Comparison of ENCODE assay signal across 17 mouse cellular contexts in the genomic region with DNA sequence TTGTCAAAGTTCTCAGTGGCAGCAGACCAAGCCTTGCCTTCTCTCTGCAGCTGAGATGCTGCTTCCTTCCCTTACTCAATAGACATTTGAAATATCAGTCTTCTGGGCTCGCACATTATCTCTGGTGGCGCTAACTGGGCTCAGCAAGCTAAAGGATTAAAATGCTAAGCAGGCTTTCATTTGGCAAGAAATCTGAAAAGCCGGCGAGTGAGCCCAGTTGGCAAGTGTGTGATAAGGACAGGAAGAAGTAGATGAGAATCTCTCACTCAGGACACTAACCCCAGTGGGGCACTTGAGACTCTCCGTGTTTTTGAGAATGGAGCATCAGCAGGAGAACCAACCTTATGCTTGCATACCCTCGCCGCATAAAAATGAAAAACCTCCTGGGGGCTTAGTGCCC. TPM values are rescaled to one million over a fixed set of nuclear protein-coding genes. Genes with fewer than 3 reads are reported as not detected.
DNase-seq lines count a peak whose midpoint lies in the region; ATAC-seq and TF ChIP-seq lines count a peak whose summit lies in the region.
"Had no signal": no experiment of that assay in that cellular context is flagged by ENCODE, and none has a peak within 500 bp of the region (broad histone marks: within the 10 kb centered on the region; RNA-seq: fewer than 3 reads in every experiment).

No protein-coding gene starts in this region.

- no peak overlapping the region for H3K9ac ChIP-seq in hindbrain, embryonic 15.5 days
- H3K9ac ChIP-seq in hindbrain, embryonic 14.5 days: no peak overlapping the region
- H3K9ac ChIP-seq in midbrain, embryonic 14.5 days (replicated peaks; ENCODE audit: low read length): no peak overlapping the region
- no peak overlapping the region for H3K9ac ChIP-seq in midbrain, embryonic 16.5 days (ENCODE audit: low read depth, low read length)
- H3K9ac ChIP-seq: embryonic facial prominence, embryonic 12.5 days; forebrain, embryonic 12.5 days; heart, embryonic 12.5 days had no signal

- no peak for TF ChIP-seq CTCF in brain, embryonic 14.5 days (IDR thresholded peaks at IDR 0.05; ENCODE audit: borderline replicate concordance, extremely low read depth, insufficient read depth, insufficient read length)

- no peak overlapping the region for H3K4me2 ChIP-seq in hindbrain, embryonic 15.5 days
- no peak overlapping the region for H3K4me2 ChIP-seq in hindbrain, embryonic 14.5 days (replicated peaks)
- H3K4me2 ChIP-seq in midbrain, embryonic 14.5 days (ENCODE audit: low read length): no peak overlapping the region
- H3K4me2 ChIP-seq in midbrain, embryonic 16.5 days (ENCODE audit: low read length): no peak overlapping the region
- H3K4me2 ChIP-seq: embryonic facial prominence, embryonic 12.5 days; forebrain, embryonic 12.5 days; heart, embryonic 12.5 days had no signal

- no peak overlapping the region for H3K4me3 ChIP-seq in hindbrain, embryonic 15.5 days
- no peak overlapping the region for H3K4me3 ChIP-seq in hindbrain, embryonic 14.5 days (replicated peaks; ENCODE audit: low read length)
- H3K4me3 ChIP-seq in midbrain, embryonic 14.5 days (replicated peaks; ENCODE audit: low read depth, low read length): no peak overlapping the region
- H3K4me3 ChIP-seq in midbrain, embryonic 16.5 days (ENCODE audit: low read depth, low read length): no peak overlapping the region
- H3K4me3 ChIP-seq: embryonic facial prominence, embryonic 12.5 days; forebrain, embryonic 12.5 days; heart, embryonic 12.5 days; hindbrain, embryonic 10.5 days had no signal

- 56% methylated on average over 7 of the region's 7 CpGs for WGBS in hindbrain, embryonic 15.5 days
- WGBS in hindbrain, embryonic 14.5 days: 62% methylated on average over 7 of the region's 7 CpGs
- 50% methylated on average over 7 of the region's 7 CpGs for WGBS in midbrain, embryonic 14.5 days
- WGBS in midbrain, embryonic 16.5 days: 48% methylated on average over 7 of the region's 7 CpGs

- H3K27me3 ChIP-seq in hindbrain, embryonic 15.5 days: no peaks in the 10 kb centered on the region
- no peaks in the 10 kb centered on the region for H3K27me3 ChIP-seq in hindbrain, embryonic 14.5 days (ENCODE audit: control insufficient read depth, insufficient read depth, low read length)
- no peaks in the 10 kb centered on the region for H3K27me3 ChIP-seq in midbrain, embryonic 14.5 days (ENCODE audit: control insufficient read depth, insufficient read depth, low read length)
- H3K27me3 ChIP-seq in midbrain, embryonic 16.5 days (ENCODE audit: control insufficient read depth, insufficient read depth, low read depth, low read length): no peaks in the 10 kb centered on the region
- H3K27me3 ChIP-seq: embryonic facial prominence, embryonic 12.5 days; heart, embryonic 12.5 days had no signal

- no peaks in the 10 kb centered on the region for H3K9me3 ChIP-seq in hindbrain, embryonic 15.5 days
- H3K9me3 ChIP-seq in hindbrain, embryonic 14.5 days (ENCODE audit: control insufficient read depth, low read length): no peaks in the 10 kb centered on the region
- H3K9me3 ChIP-seq in midbrain, embryonic 14.5 days (ENCODE audit: control insufficient read depth, low read length): no peaks in the 10 kb centered on the region
- H3K9me3 ChIP-seq in midbrain, embryonic 16.5 days (replicated peaks; ENCODE audit: control insufficient read depth, low read length, poor library complexity, severe bottlenecking): no peaks in the 10 kb centered on the region
- H3K9me3 ChIP-seq: embryonic facial prominence, embryonic 12.5 days; forebrain, embryonic 12.5 days; hindbrain, embryonic 10.5 days had no signal

- no peak for DNase-seq in hindbrain, embryonic 14.5 days (ENCODE audit: low spot score)
- DNase-seq in midbrain, embryonic 14.5 days: peak; percentile 39
- peak; percentile 42 for DNase-seq in brain, embryonic 14.5 days (ENCODE audit: low read depth)
- DNase-seq in testis, postnatal 14 days (ENCODE audit: low spot score): no peak
- DNase-seq: adrenal gland, postnatal 10 days; cerebellum, adult 18-20 months; cerebellum, postnatal 25 days; gastrocnemius, postnatal 25 days had no signal

- no peaks in the 10 kb centered on the region for H3K36me3 ChIP-seq in hindbrain, embryonic 15.5 days
- H3K36me3 ChIP-seq in hindbrain, embryonic 14.5 days (replicated peaks; ENCODE audit: control insufficient read depth, insufficient read depth): no peaks in the 10 kb centered on the region
- H3K36me3 ChIP-seq in midbrain, embryonic 14.5 days (ENCODE audit: control insufficient read depth, insufficient read depth, low read length): no peaks in the 10 kb centered on the region
- H3K36me3 ChIP-seq in midbrain, embryonic 16.5 days (ENCODE audit: control insufficient read depth, insufficient read depth, low read length): no peaks in the 10 kb centered on the region
- H3K36me3 ChIP-seq: embryonic facial prominence, embryonic 12.5 days; forebrain, embryonic 12.5 days; heart, embryonic 12.5 days; hindbrain, embryonic 10.5 days had no signal

- ATAC-seq in hindbrain, embryonic 15.5 days (ENCODE audit: low FRiP score, low read depth): 0 out of 2 replicates have a peak, but pooled peaks have one; percentile 30
- no peak for ATAC-seq in hindbrain, embryonic 14.5 days (ENCODE audit: low FRiP score)
- no peak for ATAC-seq in midbrain, embryonic 14.5 days (ENCODE audit: low FRiP score, low TSS enrichment)
- no peak for ATAC-seq in midbrain, embryonic 16.5 days
- ATAC-seq: forebrain, embryonic 16.5 days; hindbrain, embryonic 16.5 days; inflammation-experienced regulatory T-cells, adult 6 months had no signal

- no peak for TF ChIP-seq POLR2A in brain, embryonic 14.5 days (IDR thresholded peaks at IDR 0.05; ENCODE audit: borderline replicate concordance, extremely low read depth, insufficient read depth, insufficient read length, poor library complexity, severe bottlenecking)

- no peaks in the 10 kb centered on the region for H3K4me1 ChIP-seq in hindbrain, embryonic 15.5 days (replicated peaks)
- H3K4me1 ChIP-seq in hindbrain, embryonic 14.5 days (replicated peaks; ENCODE audit: control insufficient read depth, insufficient read depth, low read length): no peaks in the 10 kb centered on the region
- no peaks in the 10 kb centered on the region for H3K4me1 ChIP-seq in midbrain, embryonic 14.5 days (ENCODE audit: control insufficient read depth, insufficient read depth, low read length)
- H3K4me1 ChIP-seq in midbrain, embryonic 16.5 days (ENCODE audit: control insufficient read depth, insufficient read depth, low read length): no peaks in the 10 kb centered on the region
- H3K4me1 ChIP-seq: embryonic facial prominence, embryonic 12.5 days; forebrain, embryonic 12.5 days had no signal

- H3K27ac ChIP-seq in hindbrain, embryonic 15.5 days (replicated peaks): no peak overlapping the region
- H3K27ac ChIP-seq in hindbrain, embryonic 14.5 days: no peak overlapping the region
- H3K27ac ChIP-seq in midbrain, embryonic 14.5 days (replicated peaks; ENCODE audit: low read depth, low read length): 0 out of 2 replicates have a peak overlapping the region, but pooled peaks have one; percentile 9
- H3K27ac ChIP-seq in midbrain, embryonic 16.5 days (ENCODE audit: low read length): no peak overlapping the region
- H3K27ac ChIP-seq: embryonic facial prominence, embryonic 12.5 days; forebrain, embryonic 12.5 days; hindbrain, embryonic 10.5 days had no signal

RNA-seq across cellular contexts. Expression of a gene that starts 16.9 kb away (rescaled TPM):
- 0.08 TPM in 1 of 2 replicates, not detected in the other for polyA plus RNA-seq in hindbrain, embryonic 15.5 days (2015; fragmentation: Nextera tagmentation; extraction: Ambion mirVana)
- 0.17 TPM in 1 of 2 replicates, not detected in the other for polyA plus RNA-seq in hindbrain, embryonic 14.5 days (2014; fragmentation: Nextera tagmentation; extraction: Ambion mirVana)
- 0.19 TPM in 1 of 2 replicates, not detected in the other for polyA plus RNA-seq in midbrain, embryonic 14.5 days (2014; fragmentation: Nextera tagmentation; extraction: Ambion mirVana)
- polyA plus RNA-seq in midbrain, embryonic 16.5 days (2015; fragmentation: Nextera tagmentation; extraction: Ambion mirVana): 0.11 TPM in 1 of 2 replicates, not detected in the other
- 0.01 and 0.15 TPM in 2 replicates for polyA plus RNA-seq in brain, embryonic 14.5 days (2012; rRNA removed)
- polyA plus RNA-seq: forebrain, embryonic 12.5 days; forebrain, embryonic 16.5 days; hindbrain, embryonic 10.5 days had no signal

Comparison
In these comparisons a context has a peak if more than half of its experiments do, and no peak if none do; other contexts are left out.
1. DNase-seq: peak in midbrain, embryonic 14.5 days (single experiment) and brain, embryonic 14.5 days (single experiment); none in hindbrain, embryonic 14.5 days (single experiment) and testis, postnatal 14 days (single experiment).